Mouse (Mus musculus) gastrocnemius, postnatal 14 days (tissue): ENCODE data around the gene Cxcl5. TPM values are rescaled to one million over a fixed set of nuclear protein-coding genes. Genes with fewer than 3 reads are reported as not detected.

Source experiments
- DNase-seq: peaks from one replicate; pipeline ENCODE4 v3.0.0; 2021; ENCODE audit warnings: mixed read lengths
- intact Hi-C: fragments of 180-260 bp; cut with DNase I; formaldehyde crosslinking; loops from one replicate; pipeline ENCODE4 v1.15.1; 2025; ENCODE audit warnings: low total_unique reads
- long read RNA-seq, 2 experiments: library from polyadenylated mRNA; stranded (forward); transcript quantifications; one replicate each; pipeline ENCODE4 v2.0.0; 2021
- total RNA-seq, 2 experiments: library from RNA; stranded (reverse); gene quantifications; 2 replicates each; pipeline ENCODE4 v1.2.3; 2021

Gene Cxcl5
- total RNA-seq: not detected
- long read RNA-seq, experiment 1: 0 reads
- long read RNA-seq, experiment 2: 0 reads

GRCm38 (mm10) chr5:90759077-90760065 is at the start of gene Cxcl5:
Gene Cxcl5 (plus strand): TSS chr5:90759360.
- intact Hi-C loops: loop anchor here (10.0 kb wide), 1 partner anchor 95 kb away; no protein-coding TSS in a partner anchor
- DNase-seq: no peak

GRCm38 (mm10) chr5:90711409-90711808 is 47.8 kb upstream of the Cxcl5 start:
- intact Hi-C loops: no loop called here
- DNase-seq: no peak

- no peak for DNase-seq
- intact Hi-C loops: no loop called here
Observed at GRCm38 (mm10) chr5:90717937-90718336, 41.2 kb upstream of the Cxcl5 start.

GRCm38 (mm10) chr5:90722656-90723055 is 36.5 kb upstream of the Cxcl5 start:
- intact Hi-C loops: no loop called here
- DNase-seq: no peak

GRCm38 (mm10) chr5:90728254-90728653 is 30.9 kb upstream of the Cxcl5 start:
- DNase-seq: no peak
- intact Hi-C loops: no loop called here

GRCm38 (mm10) chr5:90731480-90731879 is 27.7 kb upstream of the Cxcl5 start:
- peak; percentile 6 for DNase-seq
- intact Hi-C loops: no loop called here

- intact Hi-C loops: no loop called here
- no peak for DNase-seq
Observed at GRCm38 (mm10) chr5:90742029-90742428, 17.1 kb upstream of the Cxcl5 start.

- no peak for DNase-seq
- intact Hi-C loops: loop anchor here (10.0 kb wide), 1 partner anchor 89 kb away; no protein-coding TSS in a partner anchor
Observed at GRCm38 (mm10) chr5:90753934-90754333, 5.2 kb upstream of the Cxcl5 start.

- intact Hi-C loops: loop anchor here (10.0 kb wide), 1 partner anchor 93 kb away; no protein-coding TSS in a partner anchor
- no peak for DNase-seq
Observed at GRCm38 (mm10) chr5:90758020-90758605, 1.0 kb upstream of the Cxcl5 start.

GRCm38 (mm10) chr5:90760303-90760702 is 1.1 kb downstream of the Cxcl5 start:
- intact Hi-C loops: no loop called here
- DNase-seq: no peak

GRCm38 (mm10) chr5:90760844-90761243 is 1.7 kb downstream of the Cxcl5 start:
- intact Hi-C loops: no loop called here
- DNase-seq: no peak

GRCm38 (mm10) chr5:90761834-90762233 is 2.7 kb downstream of the Cxcl5 start:
- DNase-seq: no peak
- intact Hi-C loops: no loop called here

GRCm38 (mm10) chr5:90763912-90764665 is 4.9 kb downstream of the Cxcl5 start:
- DNase-seq: no peak
- intact Hi-C loops: no loop called here

GRCm38 (mm10) chr5:90765821-90766606 is 6.9 kb downstream of the Cxcl5 start:
- DNase-seq: no peak
- intact Hi-C loops: no loop called here

GRCm38 (mm10) chr5:90768218-90768617 is 9.1 kb downstream of the Cxcl5 start, which contains the start of gene Ppbp:
Gene Ppbp (plus strand): TSS chr5:90768518.
- intact Hi-C loops: no loop called here
- no peak for DNase-seq

- DNase-seq: no peak
- intact Hi-C loops: no loop called here
Observed at GRCm38 (mm10) chr5:90771369-90771768, 12.2 kb downstream of the Cxcl5 start.

- no peak for DNase-seq
- intact Hi-C loops: no loop called here
Observed at GRCm38 (mm10) chr5:90771880-90772653, 12.9 kb downstream of the Cxcl5 start, which contains the start of gene Pf4. Gene Pf4 (plus strand): TSS chr5:90772435.

- DNase-seq: no peak
- intact Hi-C loops: no loop called here
Observed at GRCm38 (mm10) chr5:90775562-90775961, 16.4 kb downstream of the Cxcl5 start.
